Mouse (Mus musculus): ENCODE results near the gene Reg2. TPM values are rescaled to one million over a fixed set of nuclear protein-coding genes. Genes with fewer than 3 reads are reported as not detected.

Gene Reg2
- polyA plus RNA-seq, 1 experiment from 2014 or later: not detected

DNA sequence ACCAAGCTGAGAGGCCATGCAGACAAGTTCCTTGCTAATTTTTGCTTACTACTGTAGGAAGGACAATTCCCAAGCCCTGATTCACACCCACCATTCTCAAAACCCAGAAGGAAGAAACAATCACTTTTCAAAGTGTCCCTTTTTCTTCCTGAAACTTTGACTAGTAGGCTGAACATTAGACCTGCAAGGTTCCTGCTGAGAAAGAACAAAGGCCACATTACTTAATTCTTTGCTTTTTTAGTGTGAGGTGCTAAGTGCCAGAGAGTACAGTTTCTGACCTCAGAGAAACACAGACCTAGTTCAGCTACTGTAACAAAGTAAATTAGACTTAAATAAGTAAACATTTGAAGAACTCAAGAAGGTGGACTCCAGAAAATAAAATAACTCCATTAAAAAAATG, 53.0 kb downstream of the Reg2 start:
- Histone ChIP-seq H3K27me3 (ENCODE audit: control insufficient read depth, insufficient read depth, low read depth, low read length) (no peaks in the 10 kb centered on the region), H3K36me3 (ENCODE audit: control insufficient read depth, insufficient read depth) (no peaks in the 10 kb centered on the region), H3K4me3 (ENCODE audit: low read depth, low read length) (no peak overlapping the region), H3K4me1 (ENCODE audit: control insufficient read depth, low read depth, low read length) (no peaks in the 10 kb centered on the region), H3K9me3 (replicated peaks; ENCODE audit: control insufficient read depth, low read length) (no peaks in the 10 kb centered on the region), H3K4me2 (ENCODE audit: low read depth, low read length) (no peak overlapping the region), H3K27ac (ENCODE audit: low read length) (no peak overlapping the region), H3K9ac (ENCODE audit: low read depth, low read length) (no peak overlapping the region)
- no peak for ATAC-seq (ENCODE audit: low read depth)

DNA sequence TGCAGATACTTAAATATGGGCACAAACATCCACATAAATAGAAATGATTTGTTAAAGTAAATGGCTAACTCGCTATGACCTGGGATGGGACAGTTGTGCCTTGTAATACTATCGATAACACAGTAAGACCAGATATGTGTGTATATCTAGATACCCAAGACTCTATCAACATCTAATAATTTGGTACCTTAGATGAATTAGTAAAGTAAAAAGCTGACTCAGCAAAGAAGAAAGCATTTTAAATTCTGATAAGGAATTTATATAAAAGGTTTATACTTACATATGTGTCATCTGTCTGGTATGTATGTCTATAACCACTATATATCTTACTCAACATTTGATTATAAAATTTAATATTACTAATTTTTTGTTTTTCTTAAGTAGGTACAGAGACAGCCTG, 57.4 kb downstream of the Reg2 start:
- H3K4me1 ChIP-seq (ENCODE audit: control insufficient read depth, low read depth, low read length): no peaks in the 10 kb centered on the region
- H3K4me2 ChIP-seq (ENCODE audit: low read depth, low read length): no peak overlapping the region
- WGBS (ENCODE audit: insufficient replicate concordance): 71% methylated on average over 2 of the region's 2 CpGs
- H3K9ac ChIP-seq (ENCODE audit: low read depth, low read length): no peak overlapping the region
- no peaks in the 10 kb centered on the region for H3K36me3 ChIP-seq (ENCODE audit: control insufficient read depth, insufficient read depth)
- H3K27me3 ChIP-seq (ENCODE audit: control insufficient read depth, insufficient read depth, low read depth, low read length): no peaks in the 10 kb centered on the region
- no peak for ATAC-seq (ENCODE audit: low read depth)
- no peak overlapping the region for H3K4me3 ChIP-seq (ENCODE audit: low read depth, low read length)
- no peak overlapping the region for H3K27ac ChIP-seq (ENCODE audit: low read length)
- no peaks in the 10 kb centered on the region for H3K9me3 ChIP-seq (replicated peaks; ENCODE audit: control insufficient read depth, low read length)

Other genes with a start within 250 kb of the Reg2 start
- 0.22 TPM in 1 of 2 replicates, not detected in the other for gene Reg3b, start 25.0 kb upstream of the Reg2 start, polyA plus RNA-seq (2015; fragmentation: Nextera tagmentation; extraction: Ambion mirVana)
- not detected in 2 replicates for gene Reg3d, start 16.8 kb upstream of the Reg2 start, polyA plus RNA-seq (2015; fragmentation: Nextera tagmentation; extraction: Ambion mirVana)
- gene Reg3a, start 14.9 kb upstream of the Reg2 start, polyA plus RNA-seq (2015; fragmentation: Nextera tagmentation; extraction: Ambion mirVana): not detected in 2 replicates
- gene Reg1, start 27.1 kb downstream of the Reg2 start, polyA plus RNA-seq (2015; fragmentation: Nextera tagmentation; extraction: Ambion mirVana): 0.44 and 2.3 TPM in 2 replicates
- not detected in 2 replicates for gene Reg3g, start 73.2 kb downstream of the Reg2 start, polyA plus RNA-seq (2015; fragmentation: Nextera tagmentation; extraction: Ambion mirVana)